Mouse (Mus musculus) ES-E14 (cell line): ENCODE measurements around the gene Dhx38. TPM values are rescaled to one million over a fixed set of nuclear protein-coding genes. Genes with fewer than 3 reads are reported as not detected.

ENCODE experiments used
- DNase-seq: peaks from one replicate; pipeline ENCODE4 v3.0.0-alpha.2; 2013; ENCODE audit warnings: low read depth, low spot score
- H3K27ac ChIP-seq: 2 replicates; pipeline ENCODE4 v1.5.1; 2012; ENCODE audit warnings: low read depth, mild to moderate bottlenecking, low read length, moderate library complexity, mixed read lengths; ENCODE audit not compliant: poor library complexity, insufficient read depth, severe bottlenecking
- H3K36me3 ChIP-seq: 2 replicates; pipeline ENCODE4 v1.6.1; 2012; ENCODE audit warnings: mild to moderate bottlenecking, low read length, moderate library complexity, mixed read lengths; ENCODE audit not compliant: control insufficient read depth, poor library complexity, insufficient read depth, severe bottlenecking
- H3K4me1 ChIP-seq, 2 experiments: fragments of 150-350 bp in 1 of 2; sonication (generic) in 1 of 2; 2 replicates each; pipeline ENCODE4 v1.6.1; 2012; ENCODE audit warnings: low read length in 2 of 2, mild to moderate bottlenecking in 1 of 2, mixed read lengths in 1 of 2; ENCODE audit not compliant: control insufficient read depth in 2 of 2, insufficient read depth in 2 of 2, poor library complexity in 1 of 2
- H3K4me3 ChIP-seq, 2 experiments: fragments of 150-350 bp in 1 of 2; sonication (generic) in 1 of 2; 2 replicates each; pipeline ENCODE4 v1.5.1; 2012; ENCODE audit warnings: low read length in 2 of 2, low read depth in 1 of 2, mild to moderate bottlenecking in 1 of 2, mixed read lengths in 1 of 2; ENCODE audit not compliant: insufficient read depth in 1 of 2, poor library complexity in 1 of 2, severe bottlenecking in 1 of 2
- H3K9ac ChIP-seq: 2 replicates; pipeline ENCODE4 v1.6.1; 2012; ENCODE audit warnings: low read depth, mild to moderate bottlenecking, low read length, mixed read lengths; ENCODE audit not compliant: poor library complexity, insufficient read depth, severe bottlenecking
- H3K9me3 ChIP-seq: fragments of 150-350 bp; sonication (generic); 2 replicates; pipeline ENCODE4 v1.6.1; 2012; ENCODE audit warnings: low read depth, mild to moderate bottlenecking, low read length; ENCODE audit not compliant: control insufficient read depth, insufficient read depth
- CHD2 ChIP-seq: IDR thresholded peaks from 2 replicates; pipeline ENCODE4 v1.6.1; 2014; ENCODE audit warnings: mild to moderate bottlenecking, low read depth, low read length, inconsistent platforms
- HCFC1 ChIP-seq: IDR thresholded peaks from 2 replicates; pipeline ENCODE4 v1.6.1; 2012; ENCODE audit warnings: low read length, inconsistent platforms, borderline replicate concordance; ENCODE audit not compliant: insufficient read depth
- MAFK ChIP-seq: IDR thresholded peaks from 2 replicates; pipeline ENCODE4 v1.6.1; 2014; ENCODE audit warnings: mild to moderate bottlenecking, low read depth, low read length, inconsistent platforms; ENCODE audit not compliant: insufficient read depth
- ZC3H11A ChIP-seq: IDR thresholded peaks from 2 replicates; pipeline ENCODE4 v1.6.1; 2012; ENCODE audit warnings: low read depth, mild to moderate bottlenecking, inconsistent platforms, low read length, borderline replicate concordance
- ZNF384 ChIP-seq: IDR thresholded peaks from 2 replicates; pipeline ENCODE4 v1.6.1; 2012; ENCODE audit warnings: low read depth, low read length, inconsistent platforms
- in situ Hi-C, 2 experiments: fragments of 600-800 bp; cut with MboI; formaldehyde crosslinking; loops; one replicate each; pipeline ENCODE4 v1.15.1; 2025; ENCODE audit warnings: low sequenced_read_pairs in 2 of 2, inconsistent platforms in 1 of 2; ENCODE audit not compliant: unreplicated experiment in 2 of 2
- total RNA-seq: library from RNA; depleted of rRNA; stranded (reverse); fragments of 300-350 nt; gene quantifications from 2 replicates; pipeline ENCODE4 v1.2.3, GENCODE M21; 2012

Gene Dhx38
- total RNA-seq, 1 experiment: 61.8 TPM

GRCm38 (mm10) chr8:109584293-109584692 is 18.6 kb upstream of the Dhx38 start:
- in situ Hi-C loops: no loop called here
- no peaks in the 10 kb centered on the region for H3K36me3 ChIP-seq
- DNase-seq: no peak
- H3K4me3 ChIP-seq: no peak overlapping the region
- no peak for TF ChIP-seq MAFK
- no peak for TF ChIP-seq CHD2
- TF ChIP-seq ZNF384: no peak
- no peak for TF ChIP-seq HCFC1
- no peak for TF ChIP-seq ZC3H11A
- H3K9ac ChIP-seq: no peak overlapping the region
- H3K27ac ChIP-seq: no peak overlapping the region
- peaks cover 0 to 4% of the 10 kb centered on the region in 2 experiments; a peak in 1 of 4 replicates for H3K4me1 ChIP-seq
- no peaks in the 10 kb centered on the region for H3K9me3 ChIP-seq

DNA sequence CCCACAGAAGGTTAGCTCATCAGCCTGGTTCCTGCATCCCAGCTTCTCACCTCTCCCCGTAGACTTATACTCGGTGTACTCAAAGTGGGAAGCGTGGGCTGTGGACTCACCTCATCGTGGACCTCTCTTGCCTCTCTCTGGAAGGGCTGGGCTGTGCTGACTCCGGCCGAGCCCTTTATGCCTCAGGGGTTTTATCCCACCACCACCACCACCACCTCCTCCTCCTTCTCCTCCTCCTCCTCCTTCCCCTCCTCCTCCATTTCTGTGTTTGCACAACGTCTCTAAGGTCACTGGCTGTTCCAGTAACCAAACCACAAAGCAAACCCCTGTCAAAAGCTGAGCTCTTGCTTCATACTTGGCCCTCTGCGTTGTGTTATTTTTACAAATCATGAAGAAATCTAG is 13.2 kb upstream of the Dhx38 start, which contains the start of gene Hp:
Gene Hp, minus strand, starts transcription at position 273 of the 402 bp plus-strand sequence.
- Histone ChIP-seq H3K36me3 (no peaks in the 10 kb centered on the region), H3K9ac (no peak within 1 kb of the TSS), H3K9me3 (no peaks in the 10 kb centered on the region), H3K4me3 (no peak within 1 kb of the TSS), H3K27ac (no peak within 1 kb of the TSS), H3K4me1 (peaks cover 0 to 2% of the 10 kb centered on the region in 2 experiments; a peak in 1 of 4 replicates)
- no peak for TF ChIP-seq CHD2
- no peak for TF ChIP-seq ZC3H11A
- TF ChIP-seq MAFK: no peak
- DNase-seq: no peak
- in situ Hi-C loops: no loop called here

- no peaks in the 10 kb centered on the region for H3K9me3 ChIP-seq
- no peak overlapping the region for H3K4me3 ChIP-seq
- H3K9ac ChIP-seq: no peak overlapping the region
These were observed 10.7 kb upstream of the Dhx38 start for GRCm38 (mm10) chr8:109576311-109576710.

GRCm38 (mm10) chr8:109571139-109571538 is 5.5 kb upstream of the Dhx38 start:
- DNase-seq: no peak
- in situ Hi-C loops: no loop called here
- H3K27ac ChIP-seq: no peak overlapping the region
- no peak overlapping the region for H3K9ac ChIP-seq
- peaks cover 1 to 4% of the 10 kb centered on the region in 2 experiments; a peak in 2 of 4 replicates for H3K4me1 ChIP-seq
- H3K9me3 ChIP-seq: no peaks in the 10 kb centered on the region
- H3K4me3 ChIP-seq: no peak overlapping the region
- TF ChIP-seq CHD2 (no peak), ZC3H11A (no peak), HCFC1 (no peak), MAFK (no peak), ZNF384 (no peak)
- H3K36me3 ChIP-seq: no peaks in the 10 kb centered on the region; the same call in 1 of the 2 replicates

More at GRCm38 (mm10) chr8:109576311-109576710, 10.7 kb upstream of the Dhx38 start:
- H3K4me1 ChIP-seq: peaks cover 0 to 2% of the 10 kb centered on the region in 2 experiments; a peak in 1 of 4 replicates
- in situ Hi-C loops: no loop called here
- DNase-seq: no peak
- no peak for TF ChIP-seq ZNF384
- TF ChIP-seq ZC3H11A: no peak
- no peak for TF ChIP-seq HCFC1
- TF ChIP-seq CHD2: no peak
- TF ChIP-seq MAFK: no peak
- no peaks in the 10 kb centered on the region for H3K36me3 ChIP-seq
- no peak overlapping the region for H3K27ac ChIP-seq

DNA sequence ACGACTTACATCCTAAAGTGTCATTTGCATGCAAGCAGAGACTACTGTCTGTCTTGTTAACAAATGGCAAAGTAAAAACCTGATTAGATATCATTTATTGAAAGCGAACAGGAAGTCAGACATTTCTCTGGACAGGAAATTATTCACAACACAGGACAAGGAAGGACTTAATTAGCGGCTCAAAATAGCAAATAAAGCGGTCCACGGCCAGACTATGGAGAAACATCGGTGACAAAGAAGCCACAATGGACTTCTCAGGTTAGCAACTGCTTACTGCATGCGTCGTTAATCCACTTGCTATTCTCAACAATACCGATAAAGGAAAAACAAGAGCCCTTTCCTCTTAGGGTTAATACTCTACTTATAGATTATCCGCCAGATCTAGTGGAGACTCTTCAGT is 895 bp downstream of the Dhx38 start:
- TF ChIP-seq HCFC1: no peak
- no peak for TF ChIP-seq MAFK
- no peak for TF ChIP-seq CHD2
- no peak for TF ChIP-seq ZC3H11A
- no peak for TF ChIP-seq ZNF384
- Histone ChIP-seq H3K4me1 (peaks cover 1 to 2% of the 10 kb centered on the region in 2 experiments; a peak in 2 of 4 replicates), H3K4me3 (peak overlapping the region; percentile 90 to 96), H3K9me3 (no peaks in the 10 kb centered on the region), H3K9ac (peak overlapping the region; percentile 99), H3K36me3 (peaks cover 25% of the 10 kb centered on the region), H3K27ac (no peak overlapping the region)
- in situ Hi-C loops: no loop called here
- no peak for DNase-seq
